15 mouse cellular contexts compared by ENCODE assay signal in genomic region chr2:180488210-180488751, GRCm38 (mm10). TPM values are rescaled to one million over a fixed set of nuclear protein-coding genes. Genes with fewer than 3 reads are reported as not detected.
DNase-seq lines count a peak whose midpoint lies in the region; ATAC-seq and TF ChIP-seq lines count a peak whose summit lies in the region.
"Had no signal": no experiment of that assay in that cellular context is flagged by ENCODE, and none has a peak within 500 bp of the region (broad histone marks: within the 10 kb centered on the region; RNA-seq: fewer than 3 reads in every experiment).

No protein-coding gene starts in this region.

- no peaks in the 10 kb centered on the region for H3K4me1 ChIP-seq in intestine, embryonic 14.5 days (replicated peaks; ENCODE audit: control insufficient read depth, insufficient read depth, low read length)
- no peaks in the 10 kb centered on the region for H3K4me1 ChIP-seq in intestine, embryonic 16.5 days (ENCODE audit: control insufficient read depth, insufficient read depth, low read length)
- H3K4me1 ChIP-seq in ES-E14 (ENCODE audit: control insufficient read depth in 2 of 2, insufficient read depth in 2 of 2, low read length in 2 of 2, poor library complexity in 1 of 2) = peaks cover 0 to 11% of the 10 kb centered on the region in 2 experiments; a peak in 1 of 4 replicates
- H3K4me1 ChIP-seq in forebrain, embryonic 14.5 days (ENCODE audit: control insufficient read depth, insufficient read depth, low read length) = peaks cover 21% of the 10 kb centered on the region
- H3K4me1 ChIP-seq in midbrain, embryonic 12.5 days = peaks cover 28% of the 10 kb centered on the region
- H3K4me1 ChIP-seq: limb, embryonic 15.5 days had no signal

- no peak for DNase-seq in intestine, embryonic 14.5 days (ENCODE audit: low spot score)
- peak; percentile 42 for DNase-seq in ES-E14 (ENCODE audit: low read depth, low spot score)
- peak; percentile 84 for DNase-seq in forebrain, embryonic 14.5 days (ENCODE audit: low spot score)
- no peak for DNase-seq in heart, postnatal 25 days (ENCODE audit: low spot score)
- DNase-seq in c-Kit-positive CD71-positive TER-119-positive erythroid progenitor cells, embryonic 14.5 days (ENCODE audit: low spot score) = no peak
- DNase-seq: adrenal gland, postnatal 25 days; cerebellum, postnatal 36 days; lung, postnatal 10 days had no signal

- no peaks in the 10 kb centered on the region for H3K36me3 ChIP-seq in intestine, embryonic 14.5 days (ENCODE audit: control insufficient read depth, insufficient read depth, low read length)
- no peaks in the 10 kb centered on the region for H3K36me3 ChIP-seq in intestine, embryonic 16.5 days (ENCODE audit: control insufficient read depth, insufficient read depth, low read length)
- no peaks in the 10 kb centered on the region for H3K36me3 ChIP-seq in ES-E14 (ENCODE audit: control insufficient read depth, insufficient read depth, low read length, poor library complexity, severe bottlenecking)
- no peaks in the 10 kb centered on the region for H3K36me3 ChIP-seq in forebrain, embryonic 14.5 days (ENCODE audit: control insufficient read depth, insufficient read depth, low read length)
- no peaks in the 10 kb centered on the region for H3K36me3 ChIP-seq in midbrain, embryonic 12.5 days
- H3K36me3 ChIP-seq: limb, embryonic 15.5 days had no signal

- H3K27me3 ChIP-seq in intestine, embryonic 14.5 days (replicated peaks; ENCODE audit: control insufficient read depth, insufficient read depth, low read length) = 0 out of 2 replicates have a peak, but pooled peaks cover 7% of the 10 kb centered on the region
- 0 out of 2 replicates have a peak, but pooled peaks cover 2% of the 10 kb centered on the region for H3K27me3 ChIP-seq in intestine, embryonic 16.5 days (replicated peaks; ENCODE audit: control insufficient read depth, insufficient read depth, low read length)
- no peaks in the 10 kb centered on the region; the same call in 1 of the 2 replicates for H3K27me3 ChIP-seq in forebrain, embryonic 14.5 days (replicated peaks; ENCODE audit: control insufficient read depth, insufficient read depth, low read length)
- peaks cover 61% of the 10 kb centered on the region for H3K27me3 ChIP-seq in midbrain, embryonic 12.5 days

- H3K4me3 ChIP-seq in intestine, embryonic 14.5 days (ENCODE audit: low read depth, low read length) = no peak overlapping the region
- no peak overlapping the region for H3K4me3 ChIP-seq in intestine, embryonic 16.5 days (ENCODE audit: low read length)
- H3K4me3 ChIP-seq in ES-E14 (ENCODE audit: insufficient read depth in 1 of 2, low read depth in 1 of 2, low read length in 2 of 2, poor library complexity in 1 of 2, severe bottlenecking in 1 of 2) = peak overlapping the region in 1 of 2 experiments; percentile 39; a peak in 2 of 4 replicates
- H3K4me3 ChIP-seq in forebrain, embryonic 14.5 days (ENCODE audit: low read depth, low read length) = peak overlapping the region; percentile 17
- peak overlapping the region; percentile 19 for H3K4me3 ChIP-seq in midbrain, embryonic 12.5 days
- H3K4me3 ChIP-seq: limb, embryonic 15.5 days; myocyte had no signal

- peak overlapping the region; percentile 26 for H3K4me2 ChIP-seq in intestine, embryonic 14.5 days (ENCODE audit: low read length)
- H3K4me2 ChIP-seq in intestine, embryonic 16.5 days (ENCODE audit: low read depth, low read length) = no peak overlapping the region
- H3K4me2 ChIP-seq in forebrain, embryonic 14.5 days (ENCODE audit: low read length) = peak overlapping the region; percentile 50
- H3K4me2 ChIP-seq in midbrain, embryonic 12.5 days (replicated peaks) = peak overlapping the region; percentile 48
- H3K4me2 ChIP-seq: limb, embryonic 15.5 days had no signal

- H3K9me3 ChIP-seq in intestine, embryonic 14.5 days (ENCODE audit: control insufficient read depth, low read length) = no peaks in the 10 kb centered on the region
- H3K9me3 ChIP-seq in intestine, embryonic 16.5 days (ENCODE audit: control insufficient read depth, low read length) = 0 out of 2 replicates have a peak, but pooled peaks cover 5% of the 10 kb centered on the region
- H3K9me3 ChIP-seq in ES-E14 (ENCODE audit: control insufficient read depth, insufficient read depth, low read depth, low read length) = no peaks in the 10 kb centered on the region
- H3K9me3 ChIP-seq in forebrain, embryonic 14.5 days (replicated peaks; ENCODE audit: control insufficient read depth, low read length) = no peaks in the 10 kb centered on the region
- H3K9me3 ChIP-seq in midbrain, embryonic 12.5 days = no peaks in the 10 kb centered on the region
- H3K9me3 ChIP-seq: limb, embryonic 15.5 days had no signal

- intact Hi-C loops in heart, postnatal 25 days (cut with DNase I) = no loop called here

- 23% methylated on average over 17 of the region's 17 CpGs for WGBS in intestine, embryonic 14.5 days
- WGBS in intestine, embryonic 16.5 days = 20% methylated on average over 17 of the region's 17 CpGs
- 2% methylated on average over 17 of the region's 17 CpGs for WGBS in forebrain, embryonic 14.5 days
- WGBS in midbrain, embryonic 12.5 days = 6% methylated on average over 17 of the region's 17 CpGs

- in situ Hi-C loops in ES-E14 (cut with MboI; ENCODE audit: low sequenced_read_pairs in 2 of 2, unreplicated experiment in 2 of 2) = no loop called here

- H3K9ac ChIP-seq in intestine, embryonic 14.5 days (ENCODE audit: low read length) = no peak overlapping the region
- no peak overlapping the region for H3K9ac ChIP-seq in intestine, embryonic 16.5 days (ENCODE audit: low read depth, low read length)
- H3K9ac ChIP-seq in ES-E14 (ENCODE audit: insufficient read depth, low read depth, low read length, poor library complexity, severe bottlenecking) = no peak overlapping the region
- peak overlapping the region; percentile 59 for H3K9ac ChIP-seq in forebrain, embryonic 14.5 days (ENCODE audit: low read length)
- H3K9ac ChIP-seq in midbrain, embryonic 12.5 days (replicated peaks) = peak overlapping the region; percentile 24; the same call in 1 of the 2 replicates
- H3K9ac ChIP-seq: limb, embryonic 15.5 days had no signal

- ATAC-seq in intestine, embryonic 14.5 days (replicated peaks; ENCODE audit: low FRiP score, low TSS enrichment, low read depth) = no peak
- no peak for ATAC-seq in intestine, embryonic 16.5 days
- ATAC-seq in forebrain, embryonic 14.5 days = peak; percentile 79
- peak; percentile 81 for ATAC-seq in midbrain, embryonic 12.5 days (ENCODE audit: low FRiP score, low read depth)
- ATAC-seq in megakaryocyte progenitor cell, adult 5-6 weeks (replicated peaks; ENCODE audit: poor library complexity) = no peak
- ATAC-seq: inflammation-experienced regulatory T-cells, adult 6 months had no signal

- H3K27ac ChIP-seq in intestine, embryonic 14.5 days (ENCODE audit: low read depth) = no peak overlapping the region
- no peak overlapping the region for H3K27ac ChIP-seq in intestine, embryonic 16.5 days (ENCODE audit: low read length)
- H3K27ac ChIP-seq in ES-E14 (ENCODE audit: insufficient read depth, low read depth, low read length, poor library complexity, severe bottlenecking) = no peak overlapping the region
- H3K27ac ChIP-seq in forebrain, embryonic 14.5 days (ENCODE audit: low read depth, low read length) = peak overlapping the region; percentile 76
- peak overlapping the region; percentile 52 for H3K27ac ChIP-seq in midbrain, embryonic 12.5 days (replicated peaks)
- H3K27ac ChIP-seq: limb, embryonic 15.5 days had no signal

TF ChIP-seq in ES-E14, 5 proteins besides CTCF, POLR2A, EP300 and RAD21:
- TF ChIP-seq ZC3H11A (IDR thresholded peaks at IDR 0.05; ENCODE audit: borderline replicate concordance, low read depth, low read length) (no peak), HCFC1 (IDR thresholded peaks at IDR 0.05; ENCODE audit: borderline replicate concordance, insufficient read depth, low read length) (no peak), CHD2 (IDR thresholded peaks at IDR 0.05; ENCODE audit: low read depth, low read length) (no peak), MAFK (IDR thresholded peaks at IDR 0.05; ENCODE audit: insufficient read depth, low read depth, low read length) (no peak), ZNF384 (IDR thresholded peaks at IDR 0.05; ENCODE audit: low read depth, low read length) (no peak)

RNA-seq across cellular contexts. Expression of gene Ntsr1, which starts 11.5 kb away (rescaled TPM):
- polyA plus RNA-seq in intestine, embryonic 14.5 days (2014; fragmentation: Nextera tagmentation; extraction: Ambion mirVana) = 6.2 and 6.3 TPM in 2 replicates
- polyA plus RNA-seq in intestine, embryonic 16.5 days (2015; fragmentation: Nextera tagmentation; extraction: Ambion mirVana) = 1.9 and 2.1 TPM in 2 replicates
- total RNA-seq in ES-E14 (2012; rRNA removed) = 0.09 TPM in 1 of 2 replicates, not detected in the other
- polyA plus RNA-seq in forebrain, embryonic 14.5 days (2014; fragmentation: Nextera tagmentation; extraction: Ambion mirVana) = 4.4 and 6.1 TPM in 2 replicates
- polyA plus RNA-seq in midbrain, embryonic 12.5 days (2016; fragmentation: Nextera tagmentation; extraction: Ambion mirVana) = 0.15 and 0.29 TPM in 2 replicates
- total RNA-seq in heart, postnatal 25 days (2021) = not detected
- total RNA-seq in megakaryocyte progenitor cell, adult 5-6 weeks (2015) = not detected in 2 replicates
- total RNA-seq in megakaryocyte progenitor cell, adult 5-6 weeks (2017) = not detected in 2 replicates
- total RNA-seq: adrenal gland, postnatal 25 days; heart, adult 8-10 months had no signal
- polyA plus RNA-seq: inflammation-experienced regulatory T-cells, adult 6 months; myocyte had no signal

RNA-seq across cellular contexts. Expression of gene Slco4a1, which starts 32.2 kb away (rescaled TPM):
- 1.5 and 2.3 TPM in 2 replicates for polyA plus RNA-seq in intestine, embryonic 14.5 days (2014; fragmentation: Nextera tagmentation; extraction: Ambion mirVana)
- polyA plus RNA-seq in intestine, embryonic 16.5 days (2015; fragmentation: Nextera tagmentation; extraction: Ambion mirVana) = 2.2 TPM in 2 replicates
- 14.7 and 24.7 TPM in 2 replicates for total RNA-seq in ES-E14 (2012; rRNA removed)
- 0.74 and 1.1 TPM in 2 replicates for polyA plus RNA-seq in forebrain, embryonic 14.5 days (2014; fragmentation: Nextera tagmentation; extraction: Ambion mirVana)
- polyA plus RNA-seq in midbrain, embryonic 12.5 days (2016; fragmentation: Nextera tagmentation; extraction: Ambion mirVana) = 3.5 and 4.1 TPM in 2 replicates
- total RNA-seq in heart, postnatal 25 days (2021) = not detected
- total RNA-seq in megakaryocyte progenitor cell, adult 5-6 weeks (2015) = 25.0 and 26.8 TPM in 2 replicates
- 12.2 and 13.7 TPM in 2 replicates for total RNA-seq in megakaryocyte progenitor cell, adult 5-6 weeks (2017)

Comparison
In these comparisons a context has a peak if more than half of its experiments do, and no peak if none do; other contexts are left out.
1. ATAC-seq: peak in forebrain, embryonic 14.5 days (single experiment) and midbrain, embryonic 12.5 days (single experiment); none in intestine, embryonic 14.5 days (single experiment), intestine, embryonic 16.5 days (single experiment) and megakaryocyte progenitor cell, adult 5-6 weeks (single experiment).
2. DNase-seq: peak in ES-E14 (single experiment) and forebrain, embryonic 14.5 days (single experiment); none in intestine, embryonic 14.5 days (single experiment), heart, postnatal 25 days (single experiment) and c-Kit-positive CD71-positive TER-119-positive erythroid progenitor cells, embryonic 14.5 days (single experiment).
3. H3K27ac ChIP-seq: peak in forebrain, embryonic 14.5 days (single experiment) and midbrain, embryonic 12.5 days (single experiment); none in intestine, embryonic 14.5 days (single experiment), intestine, embryonic 16.5 days (single experiment) and ES-E14 (single experiment).
4. H3K4me3 ChIP-seq: peak in forebrain, embryonic 14.5 days (single experiment) and midbrain, embryonic 12.5 days (single experiment); none in intestine, embryonic 14.5 days (single experiment) and intestine, embryonic 16.5 days (single experiment).
5. H3K9ac ChIP-seq: peak in forebrain, embryonic 14.5 days (single experiment) and midbrain, embryonic 12.5 days (single experiment); none in intestine, embryonic 14.5 days (single experiment), intestine, embryonic 16.5 days (single experiment) and ES-E14 (single experiment).